Mouse (Mus musculus) gastrocnemius, postnatal 10 days (tissue): Measurements from ENCODE around the gene Krt90. TPM values are rescaled to one million over a fixed set of nuclear protein-coding genes. Genes with fewer than 3 reads are reported as not detected.

Experiments used
- DNase-seq: peaks from one replicate; pipeline ENCODE4 v3.0.0; 2021; ENCODE audit warnings: mixed read lengths
- microRNA-seq, 2 experiments: library from miRNA; unstranded; fragments of <30 nt; microRNA quantifications; one replicate each; pipeline ENCODE4 v1.2.0; 2021
- total RNA-seq, 2 experiments: library from RNA; stranded (reverse); gene quantifications; 2 replicates each; pipeline ENCODE4 v1.2.3; 2021

Gene Krt90
- total RNA-seq, 2 experiments from 2014 or later, result not detected

GRCm38 (mm10) chr15:101508247-101508646 lies 54.5 kb downstream of the Krt90 start:
- no peak for DNase-seq

- DNase-seq, result no peak
Measured at GRCm38 (mm10) chr15:101506896-101507758, 55.6 kb downstream of the Krt90 start.

Small RNA genes lying within 50 kb of the gene (microRNA-seq; reads per million reads assigned to microRNA genes)
- gene Gm44393 (0 reads per million in 2 experiments), gene Gm44460 (0 reads per million in 2 experiments)

Other genes starting within 250 kb of the Krt90 start
- 1 to 10 TPM in 1 of 2 experiments, under 1 TPM in 1; 0.66 to 1.4 TPM for gene Krt80, start 192.8 kb downstream of the Krt90 start, total RNA-seq
- gene Krt7, start 151.9 kb downstream of the Krt90 start, total RNA-seq, result under 1 TPM in 1 of 2 experiments, not detected in 1; 0.45 TPM
- gene Krt87, start 124.1 kb downstream of the Krt90 start, total RNA-seq, result under 1 TPM; 0.11 to 0.12 TPM
- not detected for gene Krt88, start 115.2 kb downstream of the Krt90 start, total RNA-seq
- gene Krt81, start 99.2 kb downstream of the Krt90 start, total RNA-seq, result not detected
- gene Krt86, start 89.5 kb downstream of the Krt90 start, total RNA-seq, result not detected
- under 1 TPM in 1 of 2 experiments, not detected in 1; 0.40 TPM for gene Krt83, start 71.4 kb downstream of the Krt90 start, total RNA-seq
- not detected for gene Gm49425, start 45.7 kb downstream of the Krt90 start, total RNA-seq
- not detected for gene Krt84, start 30.1 kb downstream of the Krt90 start, total RNA-seq
- not detected for gene Krt82, start 12.3 kb downstream of the Krt90 start, total RNA-seq
- gene Krt75, start 11.0 kb upstream of the Krt90 start, total RNA-seq, result not detected
- gene Gm5414, start 65.2 kb upstream of the Krt90 start, total RNA-seq, result not detected
- gene Gm5478, start 84.4 kb upstream of the Krt90 start, total RNA-seq, result not detected
- not detected for gene Krt6b, start 117.3 kb upstream of the Krt90 start, total RNA-seq
- not detected for gene Krt6a, start 131.4 kb upstream of the Krt90 start, total RNA-seq
- gene Krt5, start 149.9 kb upstream of the Krt90 start, total RNA-seq, result not detected
- gene Krt71, start 180.2 kb upstream of the Krt90 start, total RNA-seq, result under 1 TPM; 0.18 to 0.28 TPM
- gene Krt72, start 223.5 kb upstream of the Krt90 start, total RNA-seq, result not detected
- not detected for gene Krt73, start 239.4 kb upstream of the Krt90 start, total RNA-seq